Mouse (Mus musculus): Measurements from ENCODE around the gene Akr1cl. TPM values are rescaled to one million over a fixed set of nuclear protein-coding genes. Genes with fewer than 3 reads are reported as not detected.
"Not testable (repeated sequence)": the region's sequence is repeated elsewhere in the genome, so short reads cannot be mapped to it uniquely, and the experiment has no call there.

The Akr1cl gene
- not detected in 3 replicates for total RNA-seq (2017)

- ATAC-seq (replicated peaks; ENCODE audit: insufficient number of reproducible peaks, low FRiP score, low TSS enrichment, poor library complexity, severe bottlenecking), result no peak
Observed at GRCm38 (mm10) chr1:65032641-65033040, at the start of gene Akr1cl. Akr1cl (minus strand) TSS chr1:65032759.

GRCm38 (mm10) chr1:65082188-65082587 is 49.6 kb upstream of the Akr1cl start, which contains the start of gene Crygb:
Crygb (minus strand) TSS chr1:65082288.
- ATAC-seq (replicated peaks; ENCODE audit: insufficient number of reproducible peaks, low FRiP score, low TSS enrichment, poor library complexity, severe bottlenecking), result no peak

- no peak for ATAC-seq (replicated peaks; ENCODE audit: insufficient number of reproducible peaks, low FRiP score, low TSS enrichment, poor library complexity, severe bottlenecking)
Observed at GRCm38 (mm10) chr1:65075607-65076006, 43.0 kb upstream of the Akr1cl start.

GRCm38 (mm10) chr1:65073589-65073988 is 41.0 kb upstream of the Akr1cl start, which contains the start of gene Crygc:
Crygc (minus strand) TSS chr1:65073689.
- no peak for ATAC-seq (replicated peaks; ENCODE audit: insufficient number of reproducible peaks, low FRiP score, low TSS enrichment, poor library complexity, severe bottlenecking)

GRCm38 (mm10) chr1:65067842-65068241 is 35.3 kb upstream of the Akr1cl start:
- ATAC-seq (replicated peaks; ENCODE audit: insufficient number of reproducible peaks, low FRiP score, low TSS enrichment, poor library complexity, severe bottlenecking), result no peak

GRCm38 (mm10) chr1:65064201-65064600 is 31.6 kb upstream of the Akr1cl start:
- no peak for ATAC-seq (replicated peaks; ENCODE audit: insufficient number of reproducible peaks, low FRiP score, low TSS enrichment, poor library complexity, severe bottlenecking)

GRCm38 (mm10) chr1:65063352-65063751 is 30.8 kb upstream of the Akr1cl start, which contains the start of gene Crygd:
Crygd (minus strand) TSS chr1:65063452.
- no peak for ATAC-seq (replicated peaks; ENCODE audit: insufficient number of reproducible peaks, low FRiP score, low TSS enrichment, poor library complexity, severe bottlenecking)

- no peak for ATAC-seq (replicated peaks; ENCODE audit: insufficient number of reproducible peaks, low FRiP score, low TSS enrichment, poor library complexity, severe bottlenecking)
Observed at GRCm38 (mm10) chr1:65052140-65052539, 19.6 kb upstream of the Akr1cl start.

- ATAC-seq (replicated peaks; ENCODE audit: insufficient number of reproducible peaks, low FRiP score, low TSS enrichment, poor library complexity, severe bottlenecking), result no peak
Observed at GRCm38 (mm10) chr1:65051696-65052095, 19.1 kb upstream of the Akr1cl start.

- not testable (repeated sequence) for ATAC-seq (replicated peaks; ENCODE audit: insufficient number of reproducible peaks, low FRiP score, low TSS enrichment, poor library complexity, severe bottlenecking)
Observed at GRCm38 (mm10) chr1:65050952-65051351, 18.4 kb upstream of the Akr1cl start, which contains the start of gene Cryge. Cryge (minus strand) TSS chr1:65051149.

GRCm38 (mm10) chr1:65048781-65049180 is 16.2 kb upstream of the Akr1cl start:
- no peak for ATAC-seq (replicated peaks; ENCODE audit: insufficient number of reproducible peaks, low FRiP score, low TSS enrichment, poor library complexity, severe bottlenecking)

- ATAC-seq (replicated peaks; ENCODE audit: insufficient number of reproducible peaks, low FRiP score, low TSS enrichment, poor library complexity, severe bottlenecking), result 0 out of 2 replicates have a peak, but pooled peaks have one; percentile 54
Observed at GRCm38 (mm10) chr1:65046401-65047109, 14.0 kb upstream of the Akr1cl start.

GRCm38 (mm10) chr1:65043433-65043832 is 10.9 kb upstream of the Akr1cl start:
- ATAC-seq (replicated peaks; ENCODE audit: insufficient number of reproducible peaks, low FRiP score, low TSS enrichment, poor library complexity, severe bottlenecking), result no peak

GRCm38 (mm10) chr1:65041837-65042236 is 9.3 kb upstream of the Akr1cl start:
- no peak for ATAC-seq (replicated peaks; ENCODE audit: insufficient number of reproducible peaks, low FRiP score, low TSS enrichment, poor library complexity, severe bottlenecking)

- ATAC-seq (replicated peaks; ENCODE audit: insufficient number of reproducible peaks, low FRiP score, low TSS enrichment, poor library complexity, severe bottlenecking), result no peak
Observed at GRCm38 (mm10) chr1:65040806-65041205, 8.2 kb upstream of the Akr1cl start.

GRCm38 (mm10) chr1:65039679-65040078 is 7.1 kb upstream of the Akr1cl start:
- ATAC-seq (replicated peaks; ENCODE audit: insufficient number of reproducible peaks, low FRiP score, low TSS enrichment, poor library complexity, severe bottlenecking), result no peak

- no peak for ATAC-seq (replicated peaks; ENCODE audit: insufficient number of reproducible peaks, low FRiP score, low TSS enrichment, poor library complexity, severe bottlenecking)
Observed at GRCm38 (mm10) chr1:65037542-65037941, 5.0 kb upstream of the Akr1cl start.

- no peak for ATAC-seq (replicated peaks; ENCODE audit: insufficient number of reproducible peaks, low FRiP score, low TSS enrichment, poor library complexity, severe bottlenecking)
Observed at GRCm38 (mm10) chr1:65035513-65035912, 3.0 kb upstream of the Akr1cl start.

- no peak for ATAC-seq (replicated peaks; ENCODE audit: insufficient number of reproducible peaks, low FRiP score, low TSS enrichment, poor library complexity, severe bottlenecking)
Observed at GRCm38 (mm10) chr1:65028206-65028605, 4.4 kb downstream of the Akr1cl start.

- ATAC-seq (replicated peaks; ENCODE audit: insufficient number of reproducible peaks, low FRiP score, low TSS enrichment, poor library complexity, severe bottlenecking), result no peak
Observed at GRCm38 (mm10) chr1:65012726-65013125, 19.8 kb downstream of the Akr1cl start.
